Mouse (Mus musculus) CH12.LX (cell line): ENCODE data around the gene Ryr1.

Experiments used
- CHD1 ChIP-seq: IDR thresholded peaks from 2 replicates; pipeline ENCODE4 v1.6.1; 2012; ENCODE audit warnings: low read depth, low read length, improper control_type of control experiment, inconsistent platforms
- CTCF ChIP-seq, 2 experiments: IDR thresholded peaks in 1 of 2; conservative IDR thresholded peaks in 1 of 2; 2 replicates each; pipeline ENCODE4 v1.5.1; 2011 to 2012; ENCODE audit warnings: low read depth in 2 of 2, low read length in 2 of 2, improper control_type of control experiment in 1 of 2, inconsistent platforms in 1 of 2, mild to moderate bottlenecking in 1 of 2, moderate library complexity in 1 of 2
- EP300 ChIP-seq: IDR thresholded peaks from 2 replicates; pipeline ENCODE4 v1.6.1; 2011; ENCODE audit warnings: low read length, improper control_type of control experiment
- HCFC1 ChIP-seq: IDR thresholded peaks from 2 replicates; pipeline ENCODE4 v1.6.1; 2012; ENCODE audit warnings: low read depth, mild to moderate bottlenecking, inconsistent platforms, low read length, improper control_type of control experiment
- IRF4 ChIP-seq: IDR thresholded peaks from 2 replicates; pipeline ENCODE4 v1.6.1; 2014; ENCODE audit warnings: low read depth, mild to moderate bottlenecking, inconsistent platforms, low read length, improper control_type of control experiment
- POLR2A ChIP-seq: IDR thresholded peaks from 2 replicates; pipeline ENCODE4 v1.6.1; 2011; ENCODE audit warnings: low read depth, mild to moderate bottlenecking, improper control_type of control experiment, low read length
- POLR2AphosphoS2 ChIP-seq: IDR thresholded peaks from 2 replicates; pipeline ENCODE4 v1.6.1; 2011; ENCODE audit warnings: low read depth, low read length, improper control_type of control experiment
- ZNF384 ChIP-seq: IDR thresholded peaks from 2 replicates; pipeline ENCODE4 v1.6.1; 2012; ENCODE audit warnings: low read depth, low read length, improper control_type of control experiment, inconsistent platforms

- TF ChIP-seq EP300 (no peak), POLR2A (no peak), CHD1 (no peak), HCFC1 (no peak), IRF4 (no peak), POLR2AphosphoS2 (no peak), ZNF384 (no peak), CTCF (conservative IDR thresholded peaks at IDR 0.05 in 1 of 2, IDR thresholded peaks at IDR 0.05 in 1 of 2; ENCODE audit: low read depth in 2 of 2, low read length in 2 of 2) (peak in 1 of 2 experiments; percentile 37; a peak in 3 of 4 replicates)
Observed at GRCm38 (mm10) chr7:29061522-29062037, 63.4 kb downstream of the Ryr1 start.
